Mouse (Mus musculus): Measurements from ENCODE around the gene Olfr802.

Gene Olfr802

GRCm38 (mm10) chr10:129688069-129688468 lies at the start of gene Olfr802:
Gene Olfr802 (minus strand): TSS chr10:129688169.
- DNase-seq: no peak

GRCm38 (mm10) chr10:129729275-129729674 lies 41.3 kb upstream of the Olfr802 start, which contains the start of gene Olfr805:
Gene Olfr805 (minus strand): TSS chr10:129729375.
- DNase-seq: no peak

- DNase-seq: no peak
Measured at GRCm38 (mm10) chr10:129702910-129703309, 14.9 kb upstream of the Olfr802 start, which contains the start of gene Olfr804. Gene Olfr804 (plus strand): TSS chr10:129703210.

- DNase-seq: no peak
Measured at GRCm38 (mm10) chr10:129694186-129694585, 6.2 kb upstream of the Olfr802 start, which contains the start of gene Olfr803. Gene Olfr803 (minus strand): TSS chr10:129694286.

- DNase-seq: no peak
Measured at GRCm38 (mm10) chr10:129673765-129674164, 14.2 kb downstream of the Olfr802 start, which contains the start of gene Olfr801. Gene Olfr801 (minus strand): TSS chr10:129673865.

- DNase-seq: no peak
Measured at GRCm38 (mm10) chr10:129657394-129657793, 30.6 kb downstream of the Olfr802 start, which contains the start of gene Olfr800. Gene Olfr800 (plus strand): TSS chr10:129657694.

- no peak for DNase-seq
Measured at GRCm38 (mm10) chr10:129651763-129652162, 36.2 kb downstream of the Olfr802 start.

GRCm38 (mm10) chr10:129637184-129637583 lies 50.8 kb downstream of the Olfr802 start, which contains the start of gene Olfr799:
Gene Olfr799 (plus strand): TSS chr10:129637484.
- no peak for DNase-seq

GRCm38 (mm10) chr10:129627834-129628233 lies 60.1 kb downstream of the Olfr802 start, which contains the start of gene Olfr798:
Gene Olfr798 (minus strand): TSS chr10:129627934.
- no peak for DNase-seq

All from lung, adult 18-20 months (tissue).